Mouse (Mus musculus) retina, embryonic 14.5 days (tissue): ENCODE measurements around the gene Olfr449.

Experiments
- DNase-seq: peaks from one replicate; pipeline ENCODE4 v3.0.0-alpha.2; 2015; ENCODE audit warnings: low spot score

Gene Olfr449

DNA sequence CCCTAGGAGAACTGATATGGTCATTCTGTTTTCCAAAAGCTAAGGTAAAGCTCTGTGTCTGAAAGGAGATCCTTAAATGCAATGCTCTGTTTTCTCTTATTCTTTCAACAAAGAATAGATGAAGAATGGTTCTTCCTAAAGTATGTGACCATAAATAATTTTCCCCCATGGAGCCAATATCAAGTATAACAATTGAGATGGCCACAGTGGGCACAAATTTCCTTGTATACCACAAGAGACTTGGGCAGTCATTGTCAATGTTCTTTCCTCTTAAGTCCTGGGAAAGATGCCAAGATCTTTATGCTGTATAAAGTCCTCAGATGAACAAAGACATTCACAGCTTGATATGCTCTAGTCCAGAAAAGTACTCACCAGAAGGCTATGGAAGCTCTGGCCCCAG lies at the start of gene Olfr449:
Gene Olfr449 (plus strand): TSS at position 301 of the 400 bp plus-strand sequence.
- DNase-seq = no peak

DNA sequence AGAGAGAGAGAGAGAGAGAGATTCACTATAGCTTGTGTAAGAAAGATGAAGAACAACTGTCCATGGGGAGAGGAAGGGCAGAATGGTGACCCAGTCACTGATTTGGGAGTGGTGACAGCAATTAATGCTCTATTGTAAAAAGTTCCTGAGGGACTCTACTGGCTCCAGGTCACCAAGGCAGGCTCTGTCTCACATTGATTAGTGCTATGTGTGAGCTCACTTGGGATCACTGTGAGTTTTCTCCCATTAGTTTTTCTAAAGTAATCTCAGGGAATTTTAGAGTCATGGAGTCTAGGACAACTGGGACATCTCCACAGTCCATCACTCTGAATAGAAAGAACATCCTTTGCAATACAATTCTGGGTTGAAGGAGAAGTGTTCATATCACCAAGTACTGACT lies 49.4 kb upstream of the Olfr449 start, which contains the start of gene Olfr452:
Gene Olfr452 (plus strand): TSS at position 301 of the 400 bp plus-strand sequence.
- no peak for DNase-seq

DNA sequence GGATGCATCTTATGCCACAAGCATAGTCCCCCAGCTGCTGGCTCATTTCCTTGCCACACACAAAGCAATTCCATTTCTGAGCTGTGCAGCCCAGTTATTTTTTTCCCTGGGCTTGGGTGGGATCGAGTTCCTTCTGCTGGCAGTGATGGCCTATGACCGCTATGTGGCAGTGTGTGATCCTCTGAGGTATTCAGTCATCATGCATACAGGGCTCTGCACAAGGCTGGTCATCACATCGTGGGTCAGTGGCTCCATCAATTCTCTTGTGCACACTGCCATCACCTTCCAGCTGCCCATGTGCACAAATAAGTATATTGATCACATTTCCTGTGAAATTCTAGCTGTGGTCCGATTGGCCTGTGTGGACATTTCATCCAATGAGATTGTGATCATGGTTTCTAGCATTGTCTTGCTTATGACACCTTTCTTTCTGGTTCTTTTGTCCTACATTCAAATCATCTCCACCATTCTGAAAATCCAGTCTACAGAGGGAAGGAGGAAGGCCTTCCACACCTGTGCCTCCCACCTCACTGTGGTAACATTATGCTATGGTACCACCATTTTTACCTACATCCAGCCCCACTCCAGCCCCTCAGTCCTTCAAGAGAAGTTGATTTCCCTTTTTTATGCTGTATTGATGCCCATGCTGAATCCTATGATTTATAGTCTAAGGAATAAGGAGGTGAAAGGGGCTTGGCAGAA lies 43.8 kb upstream of the Olfr449 start:
- peak; percentile 25 for DNase-seq

DNA sequence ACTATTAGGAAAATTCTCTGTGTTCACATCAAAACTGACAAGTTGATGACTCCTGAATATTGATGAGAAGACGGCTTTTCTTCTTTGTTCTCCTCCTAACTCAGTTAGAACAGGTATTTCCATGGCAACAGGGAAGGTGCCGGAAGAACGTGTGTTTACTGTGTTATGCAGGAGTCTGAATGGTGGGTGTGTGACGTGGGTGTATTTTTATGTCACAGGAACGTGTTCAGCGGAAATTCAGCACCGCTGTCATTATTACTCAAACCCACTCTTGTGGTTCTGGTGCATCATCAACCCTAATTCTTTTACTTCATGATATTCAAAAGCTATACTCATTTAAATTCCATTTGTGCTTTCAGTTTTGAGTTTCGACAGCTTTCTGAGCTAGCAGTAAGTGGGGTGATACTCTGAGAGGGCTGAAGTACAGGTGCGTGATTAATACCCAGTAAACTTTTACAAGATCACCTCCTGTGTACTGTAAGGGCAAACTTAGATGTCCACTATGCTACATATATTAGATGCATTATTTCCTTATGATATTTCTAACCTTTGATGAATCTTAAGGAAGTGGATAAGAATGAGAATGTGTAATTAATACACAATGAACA lies 43.1 kb upstream of the Olfr449 start:
- peak; percentile 15 for DNase-seq

DNA sequence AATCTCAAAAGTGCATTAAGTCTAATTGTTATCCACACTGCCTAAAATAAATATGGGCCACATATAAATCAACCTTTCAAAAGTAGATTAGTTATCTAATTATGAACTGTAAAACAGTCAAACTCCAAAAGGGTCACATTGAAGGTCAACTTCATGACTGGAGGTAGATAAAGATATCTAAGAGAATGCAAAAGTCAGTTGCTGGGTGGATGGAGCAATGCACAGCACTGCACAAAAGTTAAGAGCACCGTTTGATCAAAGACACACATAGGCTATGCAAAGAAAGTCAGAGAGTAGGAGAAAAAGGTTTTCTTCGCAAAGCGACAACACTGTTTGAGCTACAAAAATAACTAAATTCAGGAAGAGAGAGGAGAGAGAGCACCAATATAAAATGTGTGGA lies 39.2 kb upstream of the Olfr449 start:
- no peak for DNase-seq

DNA sequence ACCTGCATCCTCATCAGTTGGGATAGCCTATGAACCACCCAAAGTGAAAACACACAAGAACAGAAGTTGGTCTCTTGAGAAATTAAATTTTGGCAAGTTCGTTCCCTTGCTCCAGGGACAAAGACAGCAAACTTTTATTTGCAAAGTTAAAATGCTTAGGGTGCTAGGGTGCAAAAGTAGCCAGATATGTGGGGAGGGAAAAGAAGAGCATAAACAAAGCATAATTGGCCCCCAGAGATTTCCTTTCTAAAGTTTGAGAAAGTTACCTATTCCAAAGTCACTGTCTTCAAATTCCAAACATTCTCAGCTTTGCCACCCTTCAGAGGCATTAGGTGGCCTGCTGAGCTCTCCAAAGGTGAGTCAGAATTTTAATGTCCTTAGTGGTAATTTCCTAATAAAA lies 22.5 kb upstream of the Olfr449 start, which contains the start of gene Olfr450:
Gene Olfr450 (plus strand): TSS at position 301 of the 400 bp plus-strand sequence.
- DNase-seq = no peak

DNA sequence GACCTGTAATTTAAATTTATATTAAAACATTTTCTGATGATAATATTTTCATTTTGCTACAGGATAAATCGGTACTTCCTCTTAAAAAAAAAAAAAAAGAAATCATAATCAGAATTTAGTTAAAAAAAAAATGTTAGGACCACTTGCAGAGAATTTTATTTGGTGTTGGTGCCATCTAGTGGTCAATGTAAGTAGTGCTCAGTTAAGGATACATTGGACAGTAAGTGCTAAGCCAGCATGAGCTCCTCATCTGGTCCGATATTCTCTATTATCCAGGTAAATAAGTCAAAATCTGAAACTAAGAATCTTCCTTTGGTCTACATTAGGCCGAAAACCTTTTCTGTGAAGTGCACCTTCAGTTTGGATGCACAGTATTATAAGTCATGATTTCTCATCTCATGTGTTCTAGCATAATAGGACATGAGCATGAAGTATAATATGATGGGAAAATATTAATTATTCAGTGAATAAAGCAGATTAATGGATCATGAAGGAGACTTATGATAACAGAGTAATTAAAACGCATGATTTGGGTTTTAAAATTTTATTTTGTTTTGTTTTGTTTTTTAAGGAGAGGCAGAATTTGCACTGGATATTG lies 26.1 kb downstream of the Olfr449 start:
- peak; percentile 84 for DNase-seq

DNA sequence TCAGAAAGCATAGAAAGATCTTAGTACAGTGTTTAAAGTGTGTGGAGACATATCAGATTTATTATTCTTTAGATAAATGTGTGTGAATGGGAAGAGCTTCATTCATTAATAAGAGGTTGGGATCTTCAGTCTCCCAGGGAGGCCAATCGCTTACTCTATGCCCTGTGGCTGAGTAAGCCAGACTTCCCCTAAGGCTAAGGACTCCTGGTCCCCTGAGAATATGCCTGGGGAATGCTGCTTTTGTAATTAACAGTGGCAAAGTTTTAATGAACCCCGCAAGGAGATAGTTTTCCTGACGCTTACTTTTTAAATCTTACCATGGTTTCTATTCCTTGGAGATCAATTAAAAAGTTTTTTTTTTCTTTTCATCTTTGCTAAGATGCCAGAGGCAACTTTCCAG lies 35.5 kb downstream of the Olfr449 start:
- DNase-seq = no peak

DNA sequence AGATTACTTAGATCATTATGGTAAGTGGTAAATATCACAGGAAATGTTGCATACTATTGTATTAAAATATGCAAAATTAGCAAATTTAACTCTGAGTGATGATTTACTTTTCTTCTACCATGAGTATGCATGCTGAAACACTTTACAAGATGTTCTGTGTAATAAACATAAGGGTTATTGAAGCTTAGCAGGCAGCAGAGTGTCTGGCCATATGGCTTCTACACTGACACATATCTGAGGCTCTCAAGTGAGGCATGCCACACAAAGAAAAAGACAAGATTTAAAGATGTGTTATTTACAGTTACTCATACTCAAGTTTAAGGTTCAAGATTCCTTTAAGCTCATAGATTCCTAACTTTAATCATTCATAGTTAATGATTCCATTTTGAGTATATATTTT lies 42.1 kb downstream of the Olfr449 start:
- DNase-seq = no peak
